Mouse (Mus musculus): ENCODE results near the gene Ccdc65.

GRCm38 (mm10) chr15:98699190-98700105 lies 8.6 kb upstream of the Ccdc65 start:
- TF ChIP-seq CTCF (IDR thresholded peaks at IDR 0.05; ENCODE audit: borderline replicate concordance, insufficient read depth, low read length) (peak; percentile 73), POLR2A (IDR thresholded peaks at IDR 0.05; ENCODE audit: low read depth, low read length) (no peak)

Data from embryonic fibroblast, embryonic 13.5 days (primary cell).